8 mouse cellular contexts compared by ENCODE assay signal in genomic region chr1:132391580-132392022, GRCm38 (mm10). TPM values are rescaled to one million over a fixed set of nuclear protein-coding genes. Genes with fewer than 3 reads are reported as not detected.
DNase-seq lines count a peak whose midpoint lies in the region; ATAC-seq and TF ChIP-seq lines count a peak whose summit lies in the region.

No protein-coding gene starts in this region.

- H3K9ac ChIP-seq in embryonic facial prominence, embryonic 11.5 days (replicated peaks; ENCODE audit: low read length), result peak overlapping the region; percentile 92
- H3K9ac ChIP-seq in kidney, postnatal 0 days (ENCODE audit: low read depth, low read length), result peak overlapping the region; percentile 79
- peak overlapping the region; percentile 89 for H3K9ac ChIP-seq in liver, embryonic 16.5 days (ENCODE audit: low read depth, low read length)
- peak overlapping the region; percentile 95 for H3K9ac ChIP-seq in neural tube, embryonic 14.5 days (replicated peaks; ENCODE audit: low read depth, low read length)

- peak overlapping the region; percentile 71 for H3K4me3 ChIP-seq in embryonic facial prominence, embryonic 11.5 days (ENCODE audit: low read depth, low read length)
- H3K4me3 ChIP-seq in heart, embryonic 10.5 days, result peak overlapping the region; percentile 82
- peak overlapping the region; percentile 62 for H3K4me3 ChIP-seq in kidney, postnatal 0 days (replicated peaks; ENCODE audit: low read depth, low read length)
- H3K4me3 ChIP-seq in liver, embryonic 16.5 days (ENCODE audit: low read depth, low read length), result peak overlapping the region; percentile 78
- peak overlapping the region; percentile 70 for H3K4me3 ChIP-seq in neural tube, embryonic 14.5 days (ENCODE audit: low read depth, low read length)
- H3K4me3 ChIP-seq in testis, adult 2 months (ENCODE audit: control insufficient read depth, low read depth, low read length), result peak overlapping the region; percentile 67

- ATAC-seq in embryonic facial prominence, embryonic 11.5 days (replicated peaks; ENCODE audit: insufficient number of reproducible peaks, low FRiP score, low TSS enrichment, low read depth), result peak; percentile 94
- peak; percentile 86 for ATAC-seq in kidney, postnatal 0 days (replicated peaks; ENCODE audit: low FRiP score, low read depth)
- peak; percentile 82 for ATAC-seq in liver, embryonic 16.5 days (ENCODE audit: low read depth)
- ATAC-seq in neural tube, embryonic 14.5 days (ENCODE audit: low read depth), result peak; percentile 96

- TF ChIP-seq POLR2A in testis, adult 2 months (IDR thresholded peaks at IDR 0.05; ENCODE audit: control insufficient read depth, low read depth, low read length), result peak; percentile 42; the same call in 1 of the 2 replicates

- no peaks in the 10 kb centered on the region for H3K36me3 ChIP-seq in embryonic facial prominence, embryonic 11.5 days (replicated peaks; ENCODE audit: control insufficient read depth, insufficient read depth, low read depth, low read length)
- no peaks in the 10 kb centered on the region for H3K36me3 ChIP-seq in heart, embryonic 10.5 days
- no peaks in the 10 kb centered on the region for H3K36me3 ChIP-seq in kidney, postnatal 0 days (ENCODE audit: insufficient read depth, low read length)
- no peaks in the 10 kb centered on the region for H3K36me3 ChIP-seq in liver, embryonic 16.5 days (ENCODE audit: control insufficient read depth, insufficient read depth)
- H3K36me3 ChIP-seq in neural tube, embryonic 14.5 days (ENCODE audit: control insufficient read depth, insufficient read depth, low read length), result no peaks in the 10 kb centered on the region
- no peaks in the 10 kb centered on the region for H3K36me3 ChIP-seq in testis, adult 2 months (ENCODE audit: control insufficient read depth, insufficient read depth, low read length)

- WGBS in embryonic facial prominence, embryonic 11.5 days, result under 1% methylated on average over 35 of the region's 54 CpGs
- 2% methylated on average over 17 of the region's 54 CpGs for WGBS in heart, embryonic 10.5 days
- WGBS in kidney, postnatal 0 days, result under 1% methylated on average over 43 of the region's 54 CpGs
- WGBS in liver, embryonic 16.5 days (ENCODE audit: insufficient replicate concordance), result 1% methylated on average over 40 of the region's 54 CpGs
- under 1% methylated on average over 32 of the region's 54 CpGs for WGBS in neural tube, embryonic 14.5 days

- no peaks in the 10 kb centered on the region for H3K9me3 ChIP-seq in embryonic facial prominence, embryonic 11.5 days (replicated peaks; ENCODE audit: control insufficient read depth, low read length)
- H3K9me3 ChIP-seq in heart, embryonic 10.5 days, result no peaks in the 10 kb centered on the region
- no peaks in the 10 kb centered on the region for H3K9me3 ChIP-seq in kidney, postnatal 0 days (replicated peaks; ENCODE audit: low read length)
- H3K9me3 ChIP-seq in liver, embryonic 16.5 days (replicated peaks; ENCODE audit: control insufficient read depth, low read length), result no peaks in the 10 kb centered on the region
- H3K9me3 ChIP-seq in neural tube, embryonic 14.5 days (ENCODE audit: control insufficient read depth, low read length), result no peaks in the 10 kb centered on the region

- H3K4me2 ChIP-seq in embryonic facial prominence, embryonic 11.5 days (ENCODE audit: low read depth, low read length), result peak overlapping the region; percentile 81
- peak overlapping the region; percentile 88 for H3K4me2 ChIP-seq in kidney, postnatal 0 days (ENCODE audit: low read length)
- H3K4me2 ChIP-seq in liver, embryonic 16.5 days (ENCODE audit: low read depth, low read length), result peak overlapping the region; percentile 97
- peak overlapping the region; percentile 91 for H3K4me2 ChIP-seq in neural tube, embryonic 14.5 days (ENCODE audit: low read depth, low read length)

- H3K4me1 ChIP-seq in embryonic facial prominence, embryonic 11.5 days (ENCODE audit: control insufficient read depth, insufficient read depth, low read length), result no peaks in the 10 kb centered on the region
- H3K4me1 ChIP-seq in heart, embryonic 10.5 days, result peaks cover 43% of the 10 kb centered on the region
- peaks cover 14% of the 10 kb centered on the region for H3K4me1 ChIP-seq in kidney, postnatal 0 days (replicated peaks; ENCODE audit: insufficient read depth, low read length)
- peaks cover 20% of the 10 kb centered on the region for H3K4me1 ChIP-seq in liver, embryonic 16.5 days (ENCODE audit: control insufficient read depth, low read depth, low read length)
- H3K4me1 ChIP-seq in neural tube, embryonic 14.5 days (ENCODE audit: control insufficient read depth, insufficient read depth, low read length), result peaks cover 27% of the 10 kb centered on the region
- peaks cover 5% of the 10 kb centered on the region for H3K4me1 ChIP-seq in testis, adult 2 months (ENCODE audit: control insufficient read depth, insufficient read depth, low read length)

- H3K27ac ChIP-seq in embryonic facial prominence, embryonic 11.5 days (replicated peaks; ENCODE audit: low read depth, low read length), result 0 out of 2 replicates have a peak overlapping the region, but pooled peaks have one; percentile 16
- H3K27ac ChIP-seq in heart, embryonic 10.5 days, result peak overlapping the region; percentile 95
- H3K27ac ChIP-seq in kidney, postnatal 0 days, result peak overlapping the region; percentile 44
- peak overlapping the region; percentile 95 for H3K27ac ChIP-seq in liver, embryonic 16.5 days (ENCODE audit: low read length)
- H3K27ac ChIP-seq in neural tube, embryonic 14.5 days (ENCODE audit: low read depth, low read length), result peak overlapping the region; percentile 87
- no peak overlapping the region for H3K27ac ChIP-seq in testis, adult 2 months (ENCODE audit: control insufficient read depth, insufficient read depth, low read depth, low read length)

- no peaks in the 10 kb centered on the region for H3K27me3 ChIP-seq in embryonic facial prominence, embryonic 11.5 days (ENCODE audit: control insufficient read depth, insufficient read depth, low read length)
- H3K27me3 ChIP-seq in heart, embryonic 10.5 days (ENCODE audit: insufficient read depth, poor library complexity, severe bottlenecking), result 0 out of 2 replicates have a peak, but pooled peaks cover 10% of the 10 kb centered on the region
- H3K27me3 ChIP-seq in kidney, postnatal 0 days (ENCODE audit: insufficient read depth, low read length), result no peaks in the 10 kb centered on the region
- H3K27me3 ChIP-seq in liver, embryonic 16.5 days (ENCODE audit: control insufficient read depth, insufficient read depth, low read depth, low read length), result peaks cover 12% of the 10 kb centered on the region
- no peaks in the 10 kb centered on the region for H3K27me3 ChIP-seq in neural tube, embryonic 14.5 days (ENCODE audit: control insufficient read depth, insufficient read depth, low read length)
- H3K27me3 ChIP-seq in testis, adult 2 months (ENCODE audit: control insufficient read depth, insufficient read depth, low read length), result no peaks in the 10 kb centered on the region

- DNase-seq in urinary bladder, adult 18-20 months (ENCODE audit: low spot score in 2 of 2), result peak; percentile 32 to 44
- no peak for DNase-seq in urinary bladder, postnatal 10 days (ENCODE audit: low spot score)
- DNase-seq in embryonic facial prominence, embryonic 11.5 days (ENCODE audit: low spot score), result peak; percentile 86
- DNase-seq in heart, embryonic 10.5 days (ENCODE audit: low spot score), result no peak
- DNase-seq in kidney, postnatal 0 days (ENCODE audit: low spot score), result peak; percentile 82

- TF ChIP-seq CTCF in kidney, postnatal 0 days (IDR thresholded peaks at IDR 0.05; ENCODE audit: low read depth), result no peak
- TF ChIP-seq CTCF in testis, adult 2 months (IDR thresholded peaks at IDR 0.05; ENCODE audit: control insufficient read depth, insufficient read depth, insufficient replicate concordance, low read depth, low read length), result no peak

RNA-seq across cellular contexts. Expression of gene Tmcc2, which starts 0.5 kb away (rescaled TPM):
- polyA plus RNA-seq in embryonic facial prominence, embryonic 11.5 days (2014; fragmentation: Nextera tagmentation; extraction: Ambion mirVana), result 6.8 and 8.0 TPM in 2 replicates
- polyA plus RNA-seq in heart, embryonic 10.5 days (2016; fragmentation: Nextera tagmentation; extraction: Ambion mirVana), result 10.1 and 12.6 TPM in 2 replicates
- 4.3 and 4.5 TPM in 2 replicates for polyA plus RNA-seq in kidney, postnatal 0 days (2015; fragmentation: Nextera tagmentation; extraction: Ambion mirVana)
- polyA plus RNA-seq in liver, embryonic 16.5 days (2015; fragmentation: Nextera tagmentation; extraction: Ambion mirVana), result 631 and 674 TPM in 2 replicates
- polyA plus RNA-seq in neural tube, embryonic 14.5 days (2014; fragmentation: Nextera tagmentation; extraction: Ambion mirVana), result 20.7 and 29.9 TPM in 2 replicates
- polyA plus RNA-seq in testis, adult 2 months (2012; rRNA removed), result 1.7 and 1.8 TPM in 2 replicates

RNA-seq across cellular contexts. Expression of gene Dstyk, which starts 25.8 kb away (rescaled TPM):
- polyA plus RNA-seq in embryonic facial prominence, embryonic 11.5 days (2014; fragmentation: Nextera tagmentation; extraction: Ambion mirVana), result 11.9 and 13.7 TPM in 2 replicates
- 10.6 and 10.8 TPM in 2 replicates for polyA plus RNA-seq in heart, embryonic 10.5 days (2016; fragmentation: Nextera tagmentation; extraction: Ambion mirVana)
- 12.5 and 13.9 TPM in 2 replicates for polyA plus RNA-seq in kidney, postnatal 0 days (2015; fragmentation: Nextera tagmentation; extraction: Ambion mirVana)
- 4.4 and 5.0 TPM in 2 replicates for polyA plus RNA-seq in liver, embryonic 16.5 days (2015; fragmentation: Nextera tagmentation; extraction: Ambion mirVana)
- 9.5 and 12.7 TPM in 2 replicates for polyA plus RNA-seq in neural tube, embryonic 14.5 days (2014; fragmentation: Nextera tagmentation; extraction: Ambion mirVana)
- 3.3 and 3.7 TPM in 2 replicates for polyA plus RNA-seq in testis, adult 2 months (2012; rRNA removed)

Comparison
In these comparisons a context has a peak if more than half of its experiments do, and no peak if none do; other contexts are left out.
1. DNase-seq: peak in urinary bladder, adult 18-20 months (2 of 2), embryonic facial prominence, embryonic 11.5 days (single experiment) and kidney, postnatal 0 days (single experiment); none in urinary bladder, postnatal 10 days (single experiment) and heart, embryonic 10.5 days (single experiment).
2. RNA of gene Tmcc2, which starts 0.5 kb away (polyA plus RNA-seq): 631 to 674 TPM in liver, embryonic 16.5 days; 20.7 to 29.9 TPM in neural tube, embryonic 14.5 days, 10.1 to 12.6 TPM in heart, embryonic 10.5 days, 6.8 to 8.0 TPM in embryonic facial prominence, embryonic 11.5 days, 4.3 to 4.5 TPM in kidney, postnatal 0 days and 1.7 to 1.8 TPM in testis, adult 2 months; every median in the first group is over 10 times any median in the second.
3. Peak in every context shown above with its lines, with median percentiles within 50 percentile points of each other: ATAC-seq, H3K4me2 ChIP-seq, H3K4me3 ChIP-seq and H3K9ac ChIP-seq.